Mouse (Mus musculus): ENCODE measurements at regions not wholly inside any gene's neighbourhood (a gene's known extent, or its start where the extent isn't known, plus 50 kb on each side); places are given as distances from the start of the nearest gene placed in this dataset.

DNA sequence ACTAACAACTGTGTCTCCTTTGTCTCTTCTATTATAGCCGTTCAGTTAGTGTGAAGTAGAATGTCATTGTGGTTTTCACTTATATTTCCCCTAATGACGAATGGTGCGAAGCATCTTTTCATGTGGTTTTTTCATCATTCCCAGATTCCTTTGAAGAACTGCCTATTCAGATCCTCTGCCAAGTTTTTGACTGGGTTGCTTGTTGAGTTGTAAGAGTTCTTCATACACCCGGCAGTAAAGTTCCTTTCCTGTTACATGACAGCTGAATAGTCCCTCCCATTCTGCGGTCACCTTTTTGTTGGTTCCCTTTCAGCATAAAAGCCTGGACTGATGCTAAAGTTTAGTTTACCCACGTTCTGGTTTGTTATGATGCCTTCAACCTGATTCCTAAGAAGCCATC is 72.4 kb upstream of the Dio2 start:
- TF ChIP-seq CTCF (IDR thresholded peaks at IDR 0.05) (no peak), POLR2A (IDR thresholded peaks at IDR 0.05; ENCODE audit: insufficient read depth, low read depth, low read length) (no peak), EP300 (IDR thresholded peaks at IDR 0.05; ENCODE audit: insufficient read depth, low read depth, low read length) (no peak)
